Mouse (Mus musculus) megakaryocyte, embryonic 14.5 days (primary cell): ENCODE measurements around the gene H2-K1. TPM values are rescaled to one million over a fixed set of nuclear protein-coding genes. Genes with fewer than 3 reads are reported as not detected.
"Not testable (repeated sequence)": the region's sequence is repeated elsewhere in the genome, so short reads cannot be mapped to it uniquely, and the experiment has no call there.

Experiments used
- H3K27me3 ChIP-seq: replicated peaks from 2 replicates; pipeline ENCODE3; 2012; ENCODE audit warnings: inconsistent platforms
- H3K36me3 ChIP-seq: replicated peaks from 2 replicates; pipeline ENCODE3; 2012; ENCODE audit warnings: low read length, inconsistent platforms, mixed read lengths
- H3K4me1 ChIP-seq: 2 replicates; pipeline ENCODE4 v1.6.1; 2012; ENCODE audit warnings: inconsistent platforms
- H3K4me3 ChIP-seq: replicated peaks from 2 replicates; pipeline ENCODE3; 2012; ENCODE audit warnings: moderate library complexity, mild to moderate bottlenecking, inconsistent platforms
- H3K9me3 ChIP-seq: 2 replicates; pipeline ENCODE4 v1.6.1; 2012; ENCODE audit warnings: inconsistent platforms
- FLI1 ChIP-seq: IDR thresholded peaks from 2 replicates; pipeline ENCODE4 v1.6.1; 2012; ENCODE audit warnings: low read length, inconsistent platforms, mixed read lengths
- GATA1 ChIP-seq: IDR thresholded peaks from 3 replicates; pipeline ENCODE4 v1.6.1; 2012; ENCODE audit warnings: mixed read lengths, low read length, inconsistent platforms, borderline replicate concordance
- polyA plus RNA-seq: library from polyadenylated mRNA; stranded (reverse); fragments of >175 nt; gene quantifications from 2 replicates; pipeline ENCODE4 v1.2.3, GENCODE M21; 2012; ENCODE audit warnings: low replicate concordance; ENCODE audit not compliant: insufficient read depth

Gene H2-K1
- polyA plus RNA-seq, 1 experiment, result 307 TPM

DNA sequence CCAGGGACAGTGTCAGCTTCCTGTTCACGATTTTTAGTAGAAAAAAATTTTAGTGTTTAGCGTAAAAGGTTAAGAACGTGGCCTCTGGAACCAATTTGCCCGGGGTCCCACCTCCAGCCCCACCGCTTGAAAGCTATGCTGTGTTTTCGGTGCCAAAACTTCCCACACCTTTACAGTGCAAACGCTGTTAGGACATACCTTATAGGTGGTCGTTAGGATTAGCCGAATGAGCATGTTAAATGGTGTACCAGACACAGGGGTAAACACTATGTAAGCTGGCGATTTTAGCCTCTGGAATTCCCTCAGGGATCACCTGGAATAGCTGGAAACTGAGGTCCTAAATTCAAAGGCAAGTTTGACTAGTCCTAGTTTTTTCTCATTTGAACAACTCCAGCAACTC lies 43.8 kb downstream of the H2-K1 start:
- peaks cover 70% of the 10 kb centered on the region for H3K36me3 ChIP-seq
- peaks cover 51% of the 10 kb centered on the region for H3K4me1 ChIP-seq
- peak overlapping the region; percentile 98 for H3K4me3 ChIP-seq

DNA sequence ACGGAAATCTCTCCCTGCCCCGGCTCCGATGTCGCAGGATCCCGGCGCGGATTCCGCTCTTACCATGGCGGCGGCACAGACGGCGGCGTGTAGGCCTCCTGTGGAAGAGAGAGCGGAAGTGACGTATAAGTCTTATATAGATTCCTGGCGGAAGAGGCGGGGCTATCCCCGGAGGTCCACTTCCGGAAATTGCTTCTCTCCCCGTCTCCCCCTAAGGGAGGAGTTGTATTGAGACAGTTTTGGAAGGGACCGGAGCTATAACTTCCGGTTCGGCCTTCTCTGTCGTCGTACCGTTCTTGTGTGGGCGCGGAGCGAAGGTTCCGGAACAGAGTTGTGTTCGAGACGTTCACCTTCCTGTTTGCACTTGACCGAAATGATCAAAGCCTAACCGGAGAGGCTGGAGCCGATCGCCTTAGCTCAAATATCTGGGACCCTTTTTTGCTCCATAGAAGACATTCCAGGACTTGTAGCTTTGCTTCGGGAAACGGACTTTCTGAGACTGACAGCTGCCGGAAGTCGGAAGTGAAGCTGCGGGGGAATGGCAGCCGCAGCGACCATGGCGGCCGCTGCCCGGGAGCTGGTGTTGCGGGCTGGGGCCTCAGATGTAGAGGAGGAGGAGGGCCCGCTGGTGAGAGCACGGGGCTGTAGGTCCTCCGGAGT lies 44.5 kb downstream of the H2-K1 start, which contains the start of the genes Vps52 and Rps18:
Gene Vps52, plus strand, starts transcription at position 258 of the 660 bp plus-strand sequence.
Gene Rps18, minus strand, starts transcription at position 447 of the 660 bp plus-strand sequence.
- Histone ChIP-seq H3K4me3 (peak within 1 kb of the TSS; percentile 98), H3K9me3 (no peaks in the 10 kb centered on the region), H3K4me1 (peaks cover 58% of the 10 kb centered on the region), H3K36me3 (peaks cover 64% of the 10 kb centered on the region), H3K27me3 (no peaks in the 10 kb centered on the region)
- TF ChIP-seq GATA1 (no peak), FLI1 (peak; percentile 92)

More for the DNA sequence above, 43.8 kb downstream of the H2-K1 start:
- H3K9me3 ChIP-seq, result no peaks in the 10 kb centered on the region
- no peaks in the 10 kb centered on the region for H3K27me3 ChIP-seq
- TF ChIP-seq GATA1 (no peak), FLI1 (no peak)

DNA sequence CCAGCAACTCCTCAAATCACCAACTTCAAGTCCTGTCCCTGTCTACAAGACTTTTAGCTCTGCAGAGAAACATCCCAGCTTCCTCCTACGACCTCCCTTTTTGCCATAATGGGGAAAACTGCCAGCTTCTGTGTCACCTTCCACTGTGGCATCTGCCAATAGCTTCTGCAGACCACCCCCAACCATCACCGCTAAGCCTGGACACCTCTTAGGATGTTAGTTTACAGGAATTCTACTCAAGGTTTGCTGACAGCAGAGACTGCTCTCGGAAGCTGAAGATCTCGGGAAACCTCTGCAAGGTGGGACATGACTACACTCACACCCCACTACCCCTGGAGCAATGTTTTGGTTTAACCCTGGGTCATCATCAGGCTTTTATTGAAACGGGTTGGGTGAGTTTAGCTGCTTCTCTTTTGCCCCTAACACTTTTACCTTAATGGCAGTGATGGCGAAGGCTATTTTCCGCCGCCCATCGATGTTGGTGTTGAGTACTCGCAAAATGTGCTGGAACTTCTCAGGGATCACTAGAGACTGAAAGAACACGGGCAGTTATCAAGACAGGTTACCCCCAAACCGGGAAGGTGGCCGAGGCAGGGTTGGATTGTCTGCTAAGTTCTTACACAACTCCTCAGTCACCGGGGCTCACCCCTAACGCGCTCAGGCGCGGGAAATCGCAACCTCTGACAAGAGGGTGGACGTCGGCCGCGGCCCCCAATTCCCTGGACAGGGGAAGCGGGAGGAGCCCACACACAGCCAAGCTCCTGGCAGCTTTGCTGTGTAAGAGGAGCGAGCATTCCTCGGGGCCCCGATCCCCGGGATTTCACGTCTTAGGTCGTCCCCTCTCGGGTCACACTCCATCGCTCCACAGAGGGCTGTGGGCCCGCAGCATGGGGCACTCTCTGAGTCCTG lies 45.2 kb downstream of the H2-K1 start:
- H3K9me3 ChIP-seq, result no peaks in the 10 kb centered on the region
- H3K36me3 ChIP-seq, result peaks cover 65% of the 10 kb centered on the region
- peak overlapping the region; percentile 98 for H3K4me3 ChIP-seq
- TF ChIP-seq FLI1 (no peak), GATA1 (no peak)
- H3K4me1 ChIP-seq, result peaks cover 66% of the 10 kb centered on the region
- H3K27me3 ChIP-seq, result no peaks in the 10 kb centered on the region

DNA sequence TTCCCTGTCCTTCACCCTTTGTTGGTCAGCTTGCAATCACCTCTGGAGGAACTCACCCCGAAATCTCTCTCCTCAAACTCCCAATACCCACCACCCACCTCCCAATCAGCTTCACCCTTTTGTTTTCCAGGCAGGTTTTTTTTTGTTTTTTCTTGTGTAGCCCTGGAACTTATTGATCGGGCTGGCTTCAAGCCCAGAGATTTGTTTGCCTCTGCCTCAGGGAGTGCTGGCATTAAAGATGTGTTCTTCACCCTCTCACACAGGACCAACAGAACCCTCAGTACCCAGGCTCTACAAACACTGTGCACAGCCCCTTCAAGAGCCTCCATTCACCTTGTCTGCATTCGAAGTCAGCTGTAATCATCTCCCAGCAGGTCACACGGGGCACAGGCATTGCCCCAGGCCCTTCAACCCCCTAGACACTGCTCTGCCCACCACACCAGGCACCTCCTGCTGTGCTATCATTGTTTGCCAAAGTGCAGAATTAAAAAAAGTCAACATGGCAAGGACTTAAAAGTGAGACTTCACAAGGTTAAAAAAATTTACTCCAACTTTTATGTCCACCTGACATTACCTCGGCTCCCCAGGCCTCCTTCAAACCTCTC lies 46.1 kb downstream of the H2-K1 start:
- Histone ChIP-seq H3K4me3 (peak overlapping the region; percentile 98), H3K4me1 (peaks cover 70% of the 10 kb centered on the region), H3K9me3 (no peaks in the 10 kb centered on the region), H3K27me3 (no peaks in the 10 kb centered on the region), H3K36me3 (peaks cover 65% of the 10 kb centered on the region)
- no peak for TF ChIP-seq FLI1
- no peak for TF ChIP-seq GATA1

DNA sequence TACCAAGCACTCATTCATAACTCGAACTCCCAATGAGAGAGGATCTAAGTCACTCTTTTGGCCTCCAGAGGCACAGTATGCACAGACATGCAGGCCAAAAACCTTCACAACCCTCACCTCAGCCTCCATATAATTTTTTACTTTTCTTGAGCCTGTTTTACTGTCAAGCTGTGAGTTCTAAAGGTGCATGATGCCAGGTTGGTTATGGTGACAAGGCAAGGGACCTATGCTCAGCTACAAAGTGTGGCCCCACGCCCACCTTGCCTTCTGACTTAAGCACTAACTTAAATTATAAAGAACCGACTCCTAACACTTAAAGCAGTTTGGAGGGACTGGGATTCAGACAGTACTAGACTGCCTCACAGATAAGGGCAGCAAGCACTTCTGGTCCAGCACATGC lies 46.8 kb downstream of the H2-K1 start:
- H3K36me3 ChIP-seq, result peaks cover 65% of the 10 kb centered on the region
- H3K27me3 ChIP-seq, result no peaks in the 10 kb centered on the region
- TF ChIP-seq GATA1 (no peak), FLI1 (no peak)
- no peaks in the 10 kb centered on the region for H3K9me3 ChIP-seq
- peak overlapping the region; percentile 78 for H3K4me3 ChIP-seq
- H3K4me1 ChIP-seq, result peaks cover 77% of the 10 kb centered on the region

DNA sequence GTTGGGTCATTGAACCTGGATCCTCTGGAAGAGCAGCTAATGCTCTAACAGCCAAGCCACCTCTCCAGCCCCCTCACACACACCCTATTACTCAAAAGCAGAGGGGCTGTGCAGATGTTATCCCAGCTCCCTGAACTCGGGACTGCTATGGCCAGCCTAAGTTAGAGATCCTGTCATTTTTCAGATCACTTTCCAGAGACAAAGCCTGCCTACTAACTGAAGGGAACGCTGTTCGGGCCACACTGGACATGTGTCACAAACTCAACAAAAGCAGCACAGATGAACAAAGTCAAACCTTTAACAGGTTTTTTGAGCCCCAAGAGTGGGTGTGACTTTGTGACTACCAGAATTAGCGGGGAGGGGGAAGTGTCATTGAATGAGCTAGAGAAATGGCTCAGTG lies 47.3 kb downstream of the H2-K1 start:
- Histone ChIP-seq H3K4me3 (peak overlapping the region; percentile 78), H3K9me3 (no peaks in the 10 kb centered on the region), H3K36me3 (peaks cover 65% of the 10 kb centered on the region), H3K4me1 (peaks cover 79% of the 10 kb centered on the region), H3K27me3 (no peaks in the 10 kb centered on the region)
- TF ChIP-seq FLI1, result no peak
- TF ChIP-seq GATA1, result no peak

DNA sequence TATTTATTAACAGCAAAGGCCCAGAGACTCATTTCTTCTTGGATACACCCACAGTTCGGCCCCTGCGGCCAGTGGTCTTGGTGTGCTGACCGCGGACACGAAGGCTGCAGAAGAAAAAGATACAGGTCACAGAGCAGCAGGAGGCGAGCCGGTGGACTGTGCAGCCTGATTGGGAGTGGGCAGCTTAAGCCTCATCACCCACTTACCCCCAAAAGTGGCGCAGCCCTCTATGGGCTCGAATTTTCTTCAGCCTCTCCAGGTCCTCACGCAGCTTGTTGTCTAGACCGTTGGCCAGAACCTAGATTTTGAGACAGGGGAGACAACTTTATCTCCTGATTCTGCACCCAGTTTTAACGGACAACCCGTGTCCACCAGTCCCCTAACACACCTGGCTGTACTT lies 48.1 kb downstream of the H2-K1 start:
- H3K36me3 ChIP-seq, result peaks cover 65% of the 10 kb centered on the region
- peaks cover 78% of the 10 kb centered on the region for H3K4me1 ChIP-seq
- H3K27me3 ChIP-seq, H3K9me3 ChIP-seq: not testable (repeated sequence)
- peak overlapping the region; percentile 99 for H3K4me3 ChIP-seq

DNA sequence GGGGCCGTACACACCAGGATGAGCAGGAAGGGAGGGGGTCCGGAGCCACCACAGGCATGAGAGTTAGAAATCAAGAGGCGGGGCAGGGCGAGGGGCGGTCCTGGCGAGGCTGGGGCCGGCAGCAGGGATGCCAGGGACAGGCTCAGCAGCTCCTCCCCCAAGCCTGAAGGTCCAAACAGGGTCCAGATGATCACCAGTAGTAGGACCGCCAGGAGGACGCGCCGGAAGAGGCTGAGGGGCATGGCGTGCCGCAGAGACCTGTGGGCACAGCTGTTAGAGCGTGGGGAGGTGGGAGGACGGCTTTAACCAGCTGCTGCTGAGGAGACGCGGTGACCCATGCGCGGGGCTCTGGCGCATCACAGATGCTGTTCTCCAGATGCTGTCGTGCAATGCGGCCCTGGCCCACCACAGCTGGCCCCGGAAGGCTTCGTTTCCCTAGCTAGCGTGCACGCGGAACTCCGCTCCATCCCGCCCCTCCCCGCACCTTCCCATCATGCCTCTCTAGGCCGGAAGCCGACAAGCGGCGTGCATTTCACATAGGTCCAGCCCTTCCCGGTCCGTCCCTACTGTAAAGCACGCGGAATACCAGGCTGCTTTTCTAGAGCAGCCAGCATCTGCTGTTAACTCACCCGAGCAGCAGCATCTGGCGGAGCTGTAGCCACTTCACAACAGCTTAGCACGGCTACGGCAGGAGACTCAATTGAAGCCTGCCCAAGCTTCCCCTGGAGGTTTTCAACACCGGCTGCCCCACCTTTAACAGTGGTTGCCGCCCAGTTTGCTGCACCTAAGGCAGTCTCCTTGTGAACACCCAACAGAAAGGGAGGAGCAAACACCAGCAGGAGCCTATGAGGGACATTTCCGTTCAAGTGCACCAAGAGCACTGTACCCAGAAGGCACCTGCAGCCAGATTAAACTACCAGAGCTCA lies 48.9 kb downstream of the H2-K1 start, which contains the start of gene B3galt4:
Gene B3galt4, minus strand, starts transcription at position 468 of the 926 bp plus-strand sequence.
- Histone ChIP-seq H3K4me3 (peak within 1 kb of the TSS; percentile 99), H3K27me3 (no peaks in the 10 kb centered on the region), H3K36me3 (peaks cover 71% of the 10 kb centered on the region), H3K9me3 (no peaks in the 10 kb centered on the region), H3K4me1 (peaks cover 75% of the 10 kb centered on the region)
- TF ChIP-seq FLI1 (no peak), GATA1 (no peak)

DNA sequence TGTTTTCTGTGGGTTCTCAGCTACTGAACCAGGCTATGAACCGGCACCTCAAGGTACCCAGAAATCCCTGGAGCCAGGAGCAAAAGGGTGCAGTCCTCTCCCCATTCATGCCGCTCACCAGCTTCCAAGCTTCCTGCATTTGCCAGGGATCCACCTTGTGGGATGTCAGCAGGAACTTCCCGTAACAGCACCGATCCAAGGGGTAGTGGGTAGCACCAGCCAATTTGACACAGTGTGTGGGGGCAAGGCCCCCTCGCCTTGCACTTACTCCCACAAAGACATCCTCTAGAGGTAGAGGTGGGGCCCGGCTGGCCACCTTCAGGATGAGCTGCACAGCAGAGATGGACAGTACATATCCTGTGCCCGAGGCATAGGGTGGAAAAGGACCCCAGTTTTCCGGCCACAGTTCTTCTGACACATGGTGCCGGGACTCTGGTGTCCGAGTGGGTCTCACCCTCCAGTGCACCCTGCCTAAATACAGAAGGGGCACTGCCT lies 50.0 kb downstream of the H2-K1 start:
- Histone ChIP-seq H3K4me3 (peak overlapping the region; percentile 99), H3K27me3 (no peaks in the 10 kb centered on the region), H3K36me3 (peaks cover 80% of the 10 kb centered on the region), H3K9me3 (no peaks in the 10 kb centered on the region), H3K4me1 (peaks cover 75% of the 10 kb centered on the region)
- TF ChIP-seq FLI1, result no peak
- TF ChIP-seq GATA1, result no peak
